Mouse (Mus musculus) liver, postnatal 0 days (tissue): ENCODE data around the gene Gpr162.

ENCODE experiments used
- CTCF ChIP-seq: sonication (generic); IDR thresholded peaks from 2 replicates; pipeline ENCODE4 v1.5.1; 2016; ENCODE audit warnings: antibody characterized with exemption, low read depth
- EP300 ChIP-seq: IDR thresholded peaks from 2 replicates; pipeline ENCODE4 v1.6.1; 2016; ENCODE audit warnings: antibody characterized with exemption, low read depth, mild to moderate bottlenecking

- TF ChIP-seq CTCF (no peak), EP300 (no peak)
Observed at GRCm38 (mm10) chr6:124865766-124866362, 2.1 kb upstream of the Gpr162 start.
